In the genomic region with DNA sequence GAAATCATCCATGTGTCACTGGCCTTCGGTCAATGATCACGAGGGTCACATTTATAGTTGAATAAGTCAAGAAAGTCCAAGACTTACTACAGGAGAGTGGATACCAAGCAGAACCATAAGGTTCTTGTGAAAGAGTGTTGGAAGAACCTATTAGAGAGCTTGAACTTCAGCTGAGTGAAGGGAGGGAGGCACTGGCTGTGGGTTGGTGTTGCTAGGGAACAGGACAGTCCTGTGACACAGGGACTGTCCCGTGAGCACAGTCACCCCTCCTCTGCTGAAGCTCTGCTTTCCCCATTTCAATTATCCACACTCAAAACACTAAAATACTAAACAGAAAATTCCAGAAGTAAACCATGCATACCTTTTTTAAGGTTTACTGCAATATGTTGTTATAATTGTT, we compare ENCODE assay signal across 32 mouse cellular contexts. TPM values are rescaled to one million over a fixed set of nuclear protein-coding genes. Genes with fewer than 3 reads are reported as not detected.
"Had no signal": no experiment of that assay in that cellular context is flagged by ENCODE, and none has a peak within 500 bp of the region (broad histone marks: within the 10 kb centered on the region; RNA-seq: fewer than 3 reads in every experiment).

No protein-coding gene starts in this region.

RNA-seq across cellular contexts. Expression of a gene that starts 40.3 kb away (rescaled TPM):
- total RNA-seq: gastrocnemius, adult 2 months; gastrocnemius, postnatal 10 days; gastrocnemius, postnatal 25 days; gastrocnemius, postnatal 4 days; granulocyte monocyte progenitor cell, adult 5-6 weeks; heart, adult 2 months; heart, postnatal 10 days; heart, postnatal 25 days; heart, postnatal 4 days; hindbrain, postnatal 0 days; layer of hippocampus, adult 2 months; layer of hippocampus, postnatal 10 days; layer of hippocampus, postnatal 25 days; left cerebral cortex, adult 2 months; left cerebral cortex, postnatal 14 days; left cerebral cortex, postnatal 36 days had no signal
- polyA plus RNA-seq: frontal cortex, adult 2 months; heart, adult 2 months; heart, embryonic 11.5 days; heart, embryonic 13.5 days; heart, embryonic 15.5 days; hindbrain, embryonic 10.5 days; hindbrain, embryonic 13.5 days; hindbrain, embryonic 15.5 days; hindbrain, postnatal 0 days; intestine, embryonic 15.5 days; kidney, adult 2 months; kidney, embryonic 15.5 days; limb, embryonic 10.5 days; limb, embryonic 12.5 days; limb, embryonic 14.5 days; liver, embryonic 11.5 days; liver, embryonic 13.5 days; liver, embryonic 15.5 days had no signal

RNA-seq across cellular contexts. Expression of a gene that starts 58.3 kb away (rescaled TPM):
- total RNA-seq: gastrocnemius, adult 2 months; gastrocnemius, postnatal 10 days; gastrocnemius, postnatal 25 days; gastrocnemius, postnatal 4 days; granulocyte monocyte progenitor cell, adult 5-6 weeks; heart, adult 2 months; heart, postnatal 10 days; heart, postnatal 25 days; heart, postnatal 4 days; hindbrain, postnatal 0 days; layer of hippocampus, adult 2 months; layer of hippocampus, postnatal 10 days; layer of hippocampus, postnatal 25 days; left cerebral cortex, adult 2 months; left cerebral cortex, postnatal 14 days; left cerebral cortex, postnatal 36 days had no signal
- polyA plus RNA-seq: frontal cortex, adult 2 months; heart, adult 2 months; heart, embryonic 11.5 days; heart, embryonic 13.5 days; heart, embryonic 15.5 days; hindbrain, embryonic 10.5 days; hindbrain, embryonic 13.5 days; hindbrain, embryonic 15.5 days; hindbrain, postnatal 0 days; intestine, embryonic 15.5 days; kidney, adult 2 months; kidney, embryonic 15.5 days; limb, embryonic 10.5 days; limb, embryonic 12.5 days; limb, embryonic 14.5 days; liver, embryonic 11.5 days; liver, embryonic 13.5 days; liver, embryonic 15.5 days had no signal
